Mouse (Mus musculus): ENCODE results near the gene Nol12. TPM values are rescaled to one million over a fixed set of nuclear protein-coding genes. Genes with fewer than 3 reads are reported as not detected.

Nol12 gene
- total RNA-seq (2021): 10 to 100 TPM; 46.5 to 47.8 TPM

DNA sequence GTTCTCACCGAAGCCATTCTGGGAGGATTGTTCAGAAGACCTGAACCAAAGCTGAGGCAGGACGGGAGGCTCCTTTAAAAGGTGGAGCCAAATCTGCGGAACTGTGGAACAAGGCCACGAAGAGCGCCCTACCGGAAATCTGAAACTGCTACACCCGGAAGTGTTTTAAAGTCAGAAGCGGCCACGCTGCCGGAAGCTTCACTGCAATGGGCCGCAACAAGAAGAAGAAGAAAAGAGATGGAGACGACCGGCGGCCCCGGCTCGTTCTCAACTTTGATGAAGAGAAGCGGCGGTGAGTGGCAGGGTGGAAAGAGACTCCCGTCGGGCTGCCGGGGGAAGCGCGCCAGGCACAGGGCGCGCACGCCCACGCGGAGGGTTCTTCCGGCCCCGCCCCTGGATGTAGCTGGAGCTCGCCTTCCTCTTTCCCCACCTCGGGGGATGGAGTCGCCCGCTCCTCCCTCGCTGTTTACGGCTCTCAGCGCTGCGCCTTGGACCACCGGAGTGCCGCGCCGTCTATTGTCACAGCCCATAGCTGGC lies at the start of gene Nol12:
Gene Nol12 (plus strand): TSS at position 150 of the 537 bp plus-strand sequence.
- intact Hi-C loops (cut with DNase I): no loop called here

DNA sequence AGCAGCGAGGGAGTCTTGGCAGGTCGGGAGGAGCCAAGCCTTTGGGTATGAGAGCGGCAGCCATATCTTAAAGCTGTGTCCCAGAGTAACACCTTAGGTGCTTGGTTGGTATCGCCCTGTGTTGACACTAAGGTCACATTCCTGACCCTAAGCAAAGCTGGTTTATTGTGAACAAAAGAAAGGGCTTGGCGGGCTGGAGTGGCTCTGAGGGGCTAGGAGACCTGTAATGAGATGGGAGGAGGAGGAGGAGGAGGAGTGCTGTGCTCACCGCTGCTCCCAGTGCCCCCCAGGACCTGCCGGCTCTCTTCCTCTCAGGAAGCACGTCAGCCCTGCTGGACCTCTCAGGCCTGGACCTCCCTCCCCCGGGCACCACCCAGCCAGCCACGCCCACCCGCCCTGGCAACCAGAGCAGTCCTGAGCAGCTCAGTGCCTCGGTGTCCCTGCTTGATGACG lies 45.3 kb upstream of the Nol12 start:
- DNase-seq: no peak
- intact Hi-C loops (cut with DNase I): no loop called here

More for the DNA sequence above, at the start of gene Nol12:
- DNase-seq: peak; percentile 79

DNA sequence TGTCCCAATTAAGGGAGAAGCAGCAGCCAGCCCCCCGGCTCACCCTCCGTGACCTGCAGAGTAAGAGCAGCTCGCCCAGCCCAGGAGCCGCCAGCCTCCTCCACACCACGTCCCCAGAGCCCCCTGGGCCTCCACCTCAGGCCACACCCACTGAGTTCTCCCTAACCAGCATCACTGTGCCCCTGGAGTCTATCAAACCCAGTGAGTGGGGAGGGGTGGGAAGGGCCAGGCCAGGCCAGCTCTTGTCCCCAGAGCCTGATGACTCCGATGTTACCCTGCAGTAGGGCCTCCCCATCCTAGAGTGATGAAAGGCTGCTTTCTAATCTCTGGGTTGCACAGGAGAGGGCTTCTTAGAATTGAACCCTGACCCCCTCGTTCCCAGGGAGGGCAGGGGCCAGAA lies 42.3 kb upstream of the Nol12 start:
- intact Hi-C loops (cut with DNase I): no loop called here
- no peak for DNase-seq

DNA sequence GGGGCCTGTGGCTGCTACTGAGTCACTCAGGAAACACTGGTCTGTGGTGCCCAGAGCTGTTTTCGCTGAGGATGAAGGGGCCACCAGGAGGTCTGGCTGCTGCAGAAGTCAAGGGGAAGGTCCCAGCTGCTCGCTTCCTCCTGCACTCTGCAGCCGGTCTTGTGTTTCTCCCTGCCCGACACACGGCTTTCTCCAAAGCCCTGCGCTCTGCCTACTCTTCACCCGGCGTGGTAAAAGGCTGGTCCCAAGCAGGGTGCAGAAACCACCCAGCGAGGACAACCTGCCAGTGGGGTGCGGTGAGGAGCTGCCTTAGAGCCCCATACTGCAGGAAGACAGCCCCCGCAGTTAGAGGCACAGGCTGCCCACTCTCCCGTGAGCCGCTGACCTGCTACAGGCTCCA lies 40.0 kb upstream of the Nol12 start:
- intact Hi-C loops (cut with DNase I): no loop called here
- no peak for DNase-seq

DNA sequence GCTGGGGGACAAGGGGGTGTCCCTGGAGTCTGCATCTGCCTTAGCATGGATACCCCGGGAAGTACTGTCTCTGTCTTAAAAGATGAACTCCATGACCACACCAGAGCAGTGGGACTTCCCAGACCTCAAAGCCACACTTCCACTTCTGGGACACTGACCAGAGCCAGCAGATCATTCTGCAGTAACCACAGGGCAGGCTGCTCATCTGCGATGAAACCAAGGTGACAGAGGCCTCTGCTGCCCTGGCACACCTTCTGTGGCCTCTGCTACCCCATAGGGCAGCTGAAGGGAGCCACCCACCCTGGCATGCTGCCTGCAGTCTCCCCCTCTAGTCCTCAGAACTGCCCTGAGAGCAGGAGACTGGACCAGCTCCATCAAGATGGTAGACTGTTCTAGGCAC lies 39.0 kb upstream of the Nol12 start:
- no peak for DNase-seq
- intact Hi-C loops (cut with DNase I): no loop called here

DNA sequence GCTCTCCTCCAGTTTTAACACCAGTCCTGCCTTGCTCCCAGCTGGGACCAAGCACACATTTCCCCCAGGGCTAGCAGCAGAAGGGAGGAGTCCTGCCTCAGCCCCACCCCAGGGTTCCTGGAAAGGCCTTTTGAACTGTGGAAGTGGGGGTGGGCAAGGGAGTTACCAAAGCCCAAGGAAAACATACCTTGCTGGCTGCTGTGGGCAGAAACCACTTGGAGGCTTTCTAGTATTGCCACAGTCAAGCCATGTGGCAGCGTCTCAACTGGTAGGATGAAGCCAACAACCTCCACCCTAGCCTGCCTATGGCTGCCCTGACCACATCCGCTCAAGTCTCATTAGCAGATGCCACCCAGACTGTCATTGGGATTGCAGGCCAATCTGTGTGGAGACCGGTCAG lies 38.6 kb upstream of the Nol12 start:
- intact Hi-C loops (cut with DNase I): no loop called here
- DNase-seq: no peak

DNA sequence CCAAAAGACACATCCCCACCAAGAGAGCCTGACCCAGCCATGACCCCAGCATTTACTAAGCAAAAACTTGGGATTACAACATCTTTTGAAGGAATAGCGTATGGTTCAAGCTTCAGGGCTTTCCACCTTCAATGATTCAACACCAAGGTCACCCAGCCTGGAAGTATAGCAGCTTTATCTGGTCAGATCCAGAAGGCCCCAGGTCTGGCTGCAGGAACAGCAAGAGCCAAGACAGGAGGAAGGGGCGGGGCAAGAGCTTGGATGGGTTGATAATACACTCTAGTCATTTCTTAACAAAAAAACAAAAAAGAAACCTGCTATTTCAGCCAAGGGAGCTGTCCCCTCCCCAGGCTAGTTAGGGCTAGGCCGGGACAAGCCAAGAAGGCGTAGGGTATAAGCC lies 37.2 kb upstream of the Nol12 start:
- intact Hi-C loops (cut with DNase I): no loop called here
- DNase-seq: no peak

DNA sequence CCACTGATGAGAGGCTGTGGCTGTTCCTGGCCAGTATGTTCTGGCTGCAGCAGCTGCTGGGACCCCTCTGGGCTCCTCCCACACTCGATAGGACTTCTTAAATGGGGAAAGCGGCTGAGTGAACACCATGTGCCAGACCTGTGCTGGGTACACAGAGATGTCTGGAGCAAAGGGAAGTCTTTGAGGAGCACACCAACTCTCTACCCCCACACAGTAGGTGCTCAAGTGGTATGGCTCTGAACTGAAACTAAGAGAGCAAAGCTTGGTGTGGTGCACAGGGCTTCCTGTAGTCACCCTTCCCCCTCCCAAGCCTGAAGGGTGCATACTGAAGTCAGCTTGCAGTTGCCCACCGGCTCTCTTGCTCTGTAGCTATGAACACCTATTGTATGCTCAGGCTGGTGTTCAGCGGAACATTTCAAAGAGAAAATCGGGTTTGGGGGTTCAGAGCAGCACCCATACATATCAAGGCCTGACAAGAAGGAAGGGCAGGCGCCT lies 36.2 kb upstream of the Nol12 start:
- intact Hi-C loops (cut with DNase I): no loop called here
- no peak for DNase-seq

DNA sequence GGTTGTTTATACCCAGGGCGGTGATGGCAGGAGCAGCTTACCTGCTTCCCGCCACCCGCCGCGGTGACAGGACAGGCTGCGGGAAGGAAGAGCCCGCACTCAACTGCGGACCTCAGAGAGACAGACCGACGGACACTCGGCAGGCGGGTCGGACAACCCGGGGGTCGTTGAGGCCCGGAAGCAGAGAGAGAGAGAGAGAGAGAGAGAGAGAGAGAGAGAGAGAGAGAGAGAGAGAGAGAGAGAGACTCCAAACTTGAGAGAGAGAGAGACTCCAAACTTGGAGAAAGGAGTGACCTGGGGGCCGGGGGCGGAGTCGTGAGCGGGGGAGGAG lies 35.4 kb upstream of the Nol12 start, which contains the start of gene Gm49510:
Gene Gm49510 (plus strand): TSS at position 259 of the 331 bp plus-strand sequence.
- DNase-seq: no peak
- intact Hi-C loops (cut with DNase I): no loop called here

DNA sequence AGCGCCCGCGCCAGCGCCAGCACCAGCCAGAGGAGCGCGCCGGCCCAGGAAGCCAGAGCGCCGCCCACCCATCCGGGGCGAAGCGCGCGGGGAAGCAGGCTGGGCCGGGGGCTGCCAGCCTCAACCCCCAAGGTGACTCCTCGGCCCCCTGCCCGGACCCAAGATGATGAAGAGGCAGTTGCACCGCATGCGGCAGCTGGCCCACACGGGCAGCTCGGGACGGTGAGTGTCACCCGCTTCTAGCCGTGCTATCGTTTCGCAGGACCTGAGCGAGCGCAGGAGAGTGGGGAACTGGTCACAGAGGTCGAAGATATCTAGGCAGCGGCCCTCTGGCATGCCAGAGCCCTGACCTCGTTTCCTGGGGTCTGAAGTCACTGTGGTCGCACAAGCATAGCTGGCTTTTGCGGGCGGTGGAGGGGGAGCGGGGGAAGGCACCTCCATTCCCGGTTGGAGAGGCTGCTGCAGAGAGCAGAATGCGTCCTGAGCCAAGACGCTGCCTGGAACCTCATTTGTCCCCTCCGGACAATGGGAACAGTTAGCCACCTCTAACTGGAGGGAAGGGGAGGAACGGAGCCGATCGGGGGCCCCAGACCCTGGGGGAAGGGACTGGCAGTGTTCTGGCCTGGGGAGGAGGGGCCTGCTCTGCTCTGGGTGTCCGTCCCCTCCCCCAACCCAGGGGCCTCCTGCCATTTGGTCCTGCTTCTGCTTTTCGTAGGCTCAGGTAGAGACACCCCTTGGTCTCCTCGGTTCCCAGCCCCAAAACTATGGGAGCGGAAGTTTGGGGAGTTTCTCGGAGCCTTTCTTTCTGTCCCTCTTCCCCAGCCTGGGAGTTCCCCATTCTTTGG lies 34.8 kb upstream of the Nol12 start, which contains the start of gene Sh3bp1:
Gene Sh3bp1 (plus strand): TSS at position 29 of the 845 bp plus-strand sequence.
- intact Hi-C loops (cut with DNase I): no loop called here
- DNase-seq: peak; percentile 41

DNA sequence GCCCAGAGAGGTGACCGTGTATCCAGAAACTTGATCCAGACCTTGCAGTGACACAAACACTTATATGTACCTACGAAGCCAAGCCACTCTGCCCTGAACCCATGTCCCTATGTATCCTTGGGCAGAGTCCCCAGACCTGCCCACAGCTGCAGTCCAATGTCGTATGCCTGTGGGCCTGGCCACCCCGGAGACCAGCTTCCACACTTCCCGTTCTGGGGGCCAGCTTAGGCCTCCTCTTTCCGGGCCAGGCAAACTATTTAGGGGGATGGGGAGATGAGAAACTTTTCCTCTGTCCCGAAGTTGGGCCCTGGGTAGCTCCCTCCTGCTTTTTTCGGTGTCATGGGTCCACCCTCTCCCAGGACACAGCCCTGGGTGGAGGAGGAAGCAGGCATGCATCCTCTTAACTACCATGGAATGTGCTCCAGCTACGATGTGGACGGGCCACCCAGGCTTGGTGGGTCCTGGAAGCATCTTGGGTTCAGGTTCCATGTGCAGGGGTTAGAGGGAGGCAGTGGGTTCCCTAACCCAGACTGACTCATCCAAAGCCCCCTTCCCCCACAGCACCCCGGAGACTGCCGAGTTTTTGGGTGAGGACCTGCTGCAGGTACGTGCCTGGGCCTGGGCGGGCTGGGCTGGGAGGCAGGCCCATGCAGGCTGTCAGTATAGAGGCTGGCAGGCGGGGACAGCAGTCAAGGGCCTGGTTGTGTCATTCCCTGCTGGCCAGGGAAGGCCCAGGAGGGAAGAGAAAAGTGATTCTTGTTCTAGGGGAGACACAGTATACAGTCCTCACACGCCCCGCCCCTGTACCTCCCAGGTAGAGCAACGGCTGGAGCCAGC lies 33.9 kb upstream of the Nol12 start:
- no peak for DNase-seq
- intact Hi-C loops (cut with DNase I): no loop called here

DNA sequence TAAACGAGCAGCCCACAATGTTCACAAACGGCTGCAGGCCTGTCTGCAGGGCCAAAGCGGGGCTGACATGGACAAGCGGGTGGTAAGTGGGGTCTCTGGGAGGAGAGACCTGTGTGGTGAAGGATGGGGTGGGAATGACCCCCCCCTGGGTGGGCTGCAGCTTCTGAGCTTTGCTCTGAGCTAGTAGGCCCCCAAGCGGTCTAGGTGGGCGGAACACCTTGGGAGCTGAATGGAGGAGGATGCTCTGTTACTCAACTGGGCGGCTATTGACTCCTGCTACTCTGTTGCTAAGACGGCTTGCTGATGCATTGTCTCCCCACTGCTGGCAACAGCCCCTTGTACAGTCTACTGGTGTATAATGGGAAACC lies 33.3 kb upstream of the Nol12 start:
- intact Hi-C loops (cut with DNase I): no loop called here

DNA sequence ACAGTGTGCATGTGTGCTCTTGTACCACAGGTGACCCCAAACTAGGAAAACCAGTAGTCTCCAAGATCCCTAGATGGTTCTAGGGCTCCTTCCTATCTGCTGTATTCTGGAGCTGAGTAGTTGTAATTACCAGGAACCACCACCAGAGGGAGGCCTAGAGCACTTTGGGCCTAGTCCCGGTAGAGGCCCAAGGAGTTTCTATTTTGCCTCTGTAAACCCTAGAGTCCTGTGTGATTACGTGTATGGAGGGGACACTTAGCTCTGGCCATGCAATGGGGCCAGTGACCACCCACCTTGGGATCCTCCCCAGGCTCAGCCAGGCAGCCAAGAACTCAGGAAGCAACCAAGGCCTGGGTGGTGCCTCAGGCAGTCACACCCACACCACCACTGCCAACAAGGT lies 31.5 kb upstream of the Nol12 start:
- intact Hi-C loops (cut with DNase I): no loop called here
- DNase-seq: peak; percentile 83

More for the DNA sequence above, 33.3 kb upstream of the Nol12 start:
- no peak for DNase-seq

DNA sequence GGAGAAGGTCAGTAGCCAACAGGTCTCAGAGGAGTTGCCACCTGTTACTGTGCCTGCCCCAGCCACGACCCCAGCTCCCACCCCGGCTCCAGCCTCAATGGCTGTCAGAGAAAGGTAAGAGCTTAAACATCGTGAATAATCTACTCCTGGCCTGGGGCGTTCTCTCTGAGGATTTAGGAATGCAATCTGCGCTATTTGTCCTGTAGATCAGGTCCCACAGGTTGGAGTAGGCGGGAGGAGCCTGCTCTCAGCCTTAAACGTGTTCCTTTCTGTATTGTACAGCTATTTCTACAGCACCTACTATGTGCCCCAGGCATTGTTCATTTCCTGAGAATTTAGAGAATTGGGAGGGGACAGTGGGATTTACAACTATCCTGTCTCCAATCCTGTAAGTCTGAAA lies 26.3 kb upstream of the Nol12 start:
- intact Hi-C loops (cut with DNase I): no loop called here
- no peak for DNase-seq

DNA sequence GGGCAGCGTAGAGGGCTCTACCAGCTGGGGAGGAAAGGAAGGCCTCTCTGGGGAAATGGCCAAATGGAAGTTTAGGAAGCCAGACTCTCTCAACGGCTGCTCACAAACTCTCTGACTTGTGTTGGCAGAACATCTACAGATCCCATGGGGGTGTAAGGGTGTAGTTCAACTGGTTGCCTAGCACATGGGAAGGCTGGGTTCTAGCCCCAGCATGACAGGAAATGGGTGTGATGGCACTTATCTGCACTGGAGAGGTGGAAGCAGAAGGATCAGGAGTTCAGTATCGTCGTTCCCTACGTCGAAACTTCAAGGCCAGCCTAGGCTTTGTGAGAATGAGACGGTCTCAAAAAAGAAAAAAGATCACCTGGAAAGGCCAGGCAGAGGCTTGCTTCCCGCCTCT lies 25.8 kb upstream of the Nol12 start:
- DNase-seq: no peak
- intact Hi-C loops (cut with DNase I): no loop called here

DNA sequence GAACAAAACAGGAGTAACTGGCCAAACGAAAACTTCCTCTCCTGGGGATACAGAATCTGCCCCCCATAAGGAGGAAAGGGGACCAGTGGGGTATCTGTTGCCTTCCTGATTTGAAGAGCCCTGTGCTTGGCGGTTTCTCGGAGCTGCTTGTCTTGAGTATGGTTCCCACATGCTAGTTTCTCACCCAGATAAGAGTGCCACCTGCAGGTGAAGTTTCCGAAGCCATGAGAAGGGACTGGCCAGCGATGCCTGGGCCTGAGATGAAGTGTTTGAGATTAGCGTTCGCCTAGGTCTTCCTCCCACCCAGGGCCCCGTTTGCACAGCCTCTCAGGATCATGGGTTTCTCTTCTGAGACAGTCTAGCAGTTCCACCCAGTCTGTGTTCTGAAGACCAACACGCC lies 22.7 kb upstream of the Nol12 start:
- DNase-seq: peak; percentile 49
- intact Hi-C loops (cut with DNase I): no loop called here

DNA sequence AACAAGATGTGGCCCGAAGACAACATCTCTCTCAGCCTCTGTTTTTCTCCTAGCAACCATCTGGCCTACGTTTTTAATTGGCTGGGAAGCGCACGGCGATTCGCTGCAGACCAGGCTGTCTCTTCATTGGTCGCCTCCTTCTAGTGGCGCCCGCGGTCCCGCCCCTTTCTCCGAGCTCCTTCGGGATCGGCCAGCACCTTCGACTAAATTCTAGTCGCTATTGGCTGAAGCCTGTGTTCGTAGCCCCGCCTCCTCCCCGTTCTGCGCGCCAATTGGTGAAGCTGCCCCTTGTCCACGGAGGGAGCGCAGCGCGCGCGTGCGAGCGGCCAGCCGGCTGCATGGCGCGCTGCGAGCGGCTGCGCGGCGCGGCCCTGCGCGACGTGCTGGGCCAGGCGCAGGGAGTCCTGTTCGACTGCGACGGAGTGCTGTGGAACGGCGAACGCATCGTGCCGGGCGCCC lies 21.1 kb upstream of the Nol12 start, which contains the start of gene Pdxp:
Gene Pdxp (plus strand): TSS at position 288 of the 459 bp plus-strand sequence.
- DNase-seq: peak; percentile 99
- intact Hi-C loops (cut with DNase I): no loop called here

DNA sequence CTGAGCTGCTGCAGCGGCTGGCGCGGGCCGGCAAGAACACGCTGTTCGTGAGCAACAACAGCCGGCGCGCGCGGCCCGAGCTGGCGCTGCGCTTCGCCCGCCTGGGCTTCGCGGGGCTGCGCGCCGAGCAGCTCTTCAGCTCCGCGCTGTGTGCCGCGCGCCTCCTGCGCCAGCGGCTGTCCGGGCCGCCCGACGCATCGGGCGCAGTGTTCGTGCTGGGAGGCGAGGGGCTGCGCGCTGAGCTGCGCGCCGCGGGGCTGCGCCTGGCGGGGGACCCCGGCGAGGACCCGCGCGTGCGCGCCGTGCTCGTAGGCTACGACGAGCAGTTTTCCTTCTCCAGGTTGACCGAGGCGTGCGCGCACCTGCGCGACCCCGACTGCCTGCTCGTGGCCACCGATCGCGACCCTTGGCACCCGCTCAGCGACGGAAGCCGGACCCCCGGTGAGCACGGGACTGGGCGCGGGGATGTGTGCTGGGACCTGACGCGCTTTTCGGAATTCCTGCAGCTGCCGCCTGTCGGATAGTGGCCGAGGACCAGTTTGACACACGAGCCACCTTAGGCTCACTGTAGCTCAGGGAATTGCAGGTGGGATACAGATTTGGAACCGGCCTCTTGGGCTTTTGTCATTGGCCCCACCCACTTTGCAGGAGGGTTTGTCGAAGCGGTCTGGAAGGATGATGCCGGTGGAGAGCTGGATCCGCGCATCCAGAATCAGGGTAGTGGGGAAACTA lies 20.5 kb upstream of the Nol12 start:
- peak; percentile 65 for DNase-seq
- intact Hi-C loops (cut with DNase I): no loop called here

DNA sequence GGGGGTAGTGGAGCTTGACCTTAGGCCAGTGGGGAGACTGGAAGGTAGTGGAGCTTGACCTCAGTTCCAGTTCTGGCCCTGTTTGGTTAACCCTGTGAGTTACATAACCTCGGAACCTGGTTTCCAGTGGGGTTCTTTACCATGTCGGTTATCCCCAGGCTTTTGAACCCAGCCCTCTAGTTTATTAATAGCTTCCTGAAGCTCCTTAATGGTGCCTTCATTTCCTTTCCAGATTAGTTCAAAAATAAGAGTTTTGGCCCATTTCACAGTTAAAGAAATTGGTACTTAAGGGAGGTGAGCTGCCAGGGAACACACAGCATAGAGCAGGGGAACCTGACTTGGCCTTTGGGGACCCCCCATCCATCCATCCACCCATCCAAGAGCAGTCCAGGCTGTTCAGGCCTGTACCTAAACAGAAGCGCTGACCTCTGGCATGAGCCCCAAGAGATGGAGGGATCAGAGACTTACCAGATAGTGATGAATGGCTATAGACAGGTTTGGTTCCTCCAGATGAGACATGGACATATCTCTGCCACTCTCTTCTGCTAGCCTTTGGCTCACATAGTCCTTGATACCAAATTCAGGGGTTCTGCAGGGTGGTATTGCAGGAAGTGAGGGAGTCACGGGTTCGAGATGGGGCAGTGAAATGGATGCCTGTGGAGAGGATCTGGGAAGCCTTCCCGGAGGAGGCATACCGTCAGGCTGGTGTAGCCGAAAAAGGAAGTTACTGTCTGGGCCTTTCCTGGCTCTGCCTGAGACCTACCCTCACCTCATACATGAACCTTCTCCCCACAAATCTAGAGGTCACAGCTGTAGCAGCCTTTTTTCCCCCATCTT lies 19.7 kb upstream of the Nol12 start:
- DNase-seq: no peak
- intact Hi-C loops (cut with DNase I): no loop called here

DNA sequence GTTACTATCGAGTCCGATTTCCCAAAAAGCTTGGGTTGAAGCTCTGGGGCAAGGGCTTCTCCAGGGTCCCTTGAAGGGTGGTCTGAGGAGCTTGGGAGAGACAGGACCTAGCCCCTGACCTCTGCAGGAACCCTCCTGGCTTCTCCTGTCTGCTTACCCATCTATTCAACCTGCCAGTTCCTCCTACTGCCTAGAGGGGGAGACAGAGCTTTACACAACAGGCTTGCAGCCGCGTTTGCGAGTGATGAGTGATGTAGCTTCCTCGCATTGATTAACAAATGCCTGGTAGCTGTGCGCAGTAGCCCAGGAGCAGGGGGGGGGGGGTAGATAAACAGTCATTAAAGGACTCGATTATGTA lies 19.1 kb upstream of the Nol12 start:
- intact Hi-C loops (cut with DNase I): no loop called here
- peak; percentile 71 for DNase-seq

Data from left cerebral cortex, postnatal 4 days (tissue).